Mouse (Mus musculus) kidney, postnatal 0 days (tissue): ENCODE data around the gene Ddrgk1. TPM values are rescaled to one million over a fixed set of nuclear protein-coding genes. Genes with fewer than 3 reads are reported as not detected.

Source experiments
- ATAC-seq: fragments of 200-750 bp; cut with Nextera tagmentation; replicated peaks from 2 replicates; pipeline ENCODE4 v1.8.0; 2017; ENCODE audit warnings: low read depth, moderate number of reproducible peaks, moderate TSS enrichment, moderate library complexity; ENCODE audit not compliant: low FRiP score
- DNase-seq: peaks from one replicate; pipeline ENCODE4 v3.0.0-alpha.2; 2016; ENCODE audit warnings: low spot score
- H3K27ac ChIP-seq: fragments of 300-500 bp; sonication (generic); 2 replicates; pipeline ENCODE4 v1.5.1; 2014; ENCODE audit warnings: mild to moderate bottlenecking
- H3K27me3 ChIP-seq: fragments of 300-500 bp; sonication (generic); 2 replicates; pipeline ENCODE4 v1.6.1; 2014; ENCODE audit warnings: low read length, mixed read lengths; ENCODE audit not compliant: insufficient read depth
- H3K36me3 ChIP-seq: fragments of 300-500 bp; sonication (generic); 2 replicates; pipeline ENCODE4 v1.6.1; 2014; ENCODE audit warnings: low read length, mixed read lengths; ENCODE audit not compliant: insufficient read depth
- H3K4me1 ChIP-seq: fragments of 300-500 bp; sonication (generic); replicated peaks from 2 replicates; pipeline ENCODE4 v1.6.1; 2014; ENCODE audit warnings: antibody characterized with exemption, low read length, mixed read lengths; ENCODE audit not compliant: insufficient read depth
- H3K4me2 ChIP-seq: fragments of 300-500 bp; sonication (generic); 2 replicates; pipeline ENCODE4 v1.6.1; 2014; ENCODE audit warnings: mild to moderate bottlenecking, low read length, moderate library complexity, mixed read lengths
- H3K4me3 ChIP-seq: fragments of 300-500 bp; sonication (generic); replicated peaks from 2 replicates; pipeline ENCODE4 v1.5.1; 2014; ENCODE audit warnings: low read depth, low read length
- H3K9ac ChIP-seq: fragments of 300-500 bp; sonication (generic); 2 replicates; pipeline ENCODE4 v1.6.1; 2014; ENCODE audit warnings: low read depth, low read length
- H3K9me3 ChIP-seq: fragments of 300-500 bp; sonication (generic); replicated peaks from 2 replicates; pipeline ENCODE4 v1.6.1; 2016; ENCODE audit warnings: low read length, inconsistent platforms, mixed read lengths
- CTCF ChIP-seq: IDR thresholded peaks from 2 replicates; pipeline ENCODE4 v1.5.1; 2016; ENCODE audit warnings: antibody characterized with exemption, low read depth, mild to moderate bottlenecking, moderate library complexity
- WGBS: fragments of 180-500 bp; shearing (Covaris S2); extraction: QIAGEN DNeasy Blood & Tissue Kit; methylation state at CpG from one replicate; pipeline ENCODE4 v1.1.7; 2014; 5-methylcytosine and 5-hydroxymethylcytosine counted together
- polyA plus RNA-seq: library from polyadenylated mRNA; unstranded; fragments of >200 nt; fragmentation: Nextera tagmentation; extraction: Ambion mirVana; gene quantifications from 2 replicates; pipeline ENCODE4 v1.2.1, GENCODE M21; 2015

The Ddrgk1 gene
- polyA plus RNA-seq, 1 experiment from 2014 or later = 89.6 TPM

DNA sequence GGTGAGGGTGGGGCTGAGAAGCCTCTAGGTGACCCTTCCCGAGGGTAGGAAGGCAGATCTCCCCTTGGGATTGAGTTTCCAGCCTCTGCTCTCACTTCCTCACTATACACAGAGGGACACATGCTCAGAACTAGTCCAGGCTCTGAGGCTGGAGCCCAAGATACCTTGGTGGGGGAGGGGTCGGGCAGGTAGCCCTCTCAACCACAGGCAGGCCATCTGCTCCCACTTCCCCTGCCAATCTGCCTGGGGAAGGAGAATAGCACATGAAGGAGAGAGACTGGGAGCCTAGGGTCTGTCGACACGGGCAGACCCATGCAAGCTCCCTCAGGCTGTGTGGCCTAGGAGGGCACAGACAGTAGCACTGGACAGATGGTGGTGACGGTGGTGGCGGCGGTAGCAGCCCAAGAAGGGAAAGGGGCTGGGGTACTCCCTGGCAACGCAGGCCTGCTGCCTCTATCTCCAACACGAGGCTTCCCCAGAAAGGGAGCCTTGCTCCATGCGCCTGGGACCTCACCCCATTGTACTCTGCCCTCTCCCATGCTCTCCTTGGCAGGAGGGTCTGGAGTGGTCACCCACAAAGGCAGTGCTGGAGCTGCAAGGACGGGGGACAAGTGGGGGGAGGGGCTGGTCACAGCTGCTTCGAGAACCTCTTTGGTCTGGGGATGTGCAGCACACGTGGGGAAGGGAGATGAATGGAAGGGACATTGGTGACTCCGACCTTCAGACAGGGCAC, 30.3 kb downstream of the Ddrgk1 start:
- Histone ChIP-seq H3K4me1 (peaks cover 28% of the 10 kb centered on the region), H3K27ac (0 out of 2 replicates have a peak overlapping the region, but pooled peaks have one; percentile 2), H3K27me3 (no peaks in the 10 kb centered on the region), H3K9me3 (no peaks in the 10 kb centered on the region), H3K4me2 (peak overlapping the region; percentile 54), H3K36me3 (peaks cover 9% of the 10 kb centered on the region; the same call in 1 of the 2 replicates), H3K4me3 (no peak overlapping the region), H3K9ac (peak overlapping the region; percentile 44; the same call in 1 of the 2 replicates)
- DNase-seq = no peak
- ATAC-seq = no peak
- no peak for TF ChIP-seq CTCF
- WGBS = 37% methylated on average over 14 of the region's 14 CpGs

DNA sequence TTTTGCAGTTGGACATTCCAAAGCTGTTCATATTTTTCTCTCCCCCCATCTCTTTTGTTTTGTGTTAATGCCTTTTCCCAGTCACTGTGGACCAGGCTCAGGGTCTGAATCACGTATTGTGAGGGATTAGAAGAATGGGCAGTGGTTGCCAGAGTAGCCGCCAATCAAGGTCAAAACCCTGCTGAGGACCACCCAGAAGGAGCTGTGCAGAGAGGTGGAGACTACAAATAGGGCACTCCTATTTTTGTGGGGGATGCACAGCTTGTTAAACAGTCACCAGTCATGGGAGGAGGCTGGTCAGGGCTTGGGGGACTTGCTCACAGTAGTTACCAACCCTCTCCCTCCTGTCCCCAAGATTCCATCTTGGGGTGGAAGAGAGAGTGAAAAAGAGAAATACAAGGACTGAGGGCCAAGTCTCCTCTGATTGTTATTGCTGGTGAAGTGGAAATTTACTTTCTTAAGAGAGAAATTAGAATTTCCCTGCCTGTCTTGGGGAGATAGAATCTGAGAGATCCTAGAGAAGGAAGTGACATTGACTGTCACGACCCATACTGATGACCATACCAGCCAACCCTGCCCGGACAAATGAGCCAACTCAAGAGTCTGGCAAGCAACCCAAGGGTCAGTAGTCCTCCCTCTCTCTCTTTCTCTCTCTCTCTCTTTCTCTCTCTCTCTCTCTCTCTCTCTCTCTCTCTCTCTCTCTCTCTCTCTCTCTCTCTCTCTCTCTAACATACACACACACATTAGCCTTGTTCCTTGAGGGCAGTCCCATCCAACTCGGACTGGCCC, 31.4 kb downstream of the Ddrgk1 start:
- Histone ChIP-seq H3K4me3 (no peak overlapping the region), H3K36me3 (peaks cover 9% of the 10 kb centered on the region; the same call in 1 of the 2 replicates), H3K4me2 (no peak overlapping the region), H3K4me1 (peaks cover 33% of the 10 kb centered on the region), H3K9me3 (no peaks in the 10 kb centered on the region), H3K27me3 (no peaks in the 10 kb centered on the region), H3K9ac (no peak overlapping the region), H3K27ac (peak overlapping the region; percentile 19; the same call in 1 of the 2 replicates)
- 58% methylated on average over 5 of the region's 5 CpGs for WGBS
- no peak for TF ChIP-seq CTCF
- DNase-seq = no peak
- ATAC-seq = no peak

DNA sequence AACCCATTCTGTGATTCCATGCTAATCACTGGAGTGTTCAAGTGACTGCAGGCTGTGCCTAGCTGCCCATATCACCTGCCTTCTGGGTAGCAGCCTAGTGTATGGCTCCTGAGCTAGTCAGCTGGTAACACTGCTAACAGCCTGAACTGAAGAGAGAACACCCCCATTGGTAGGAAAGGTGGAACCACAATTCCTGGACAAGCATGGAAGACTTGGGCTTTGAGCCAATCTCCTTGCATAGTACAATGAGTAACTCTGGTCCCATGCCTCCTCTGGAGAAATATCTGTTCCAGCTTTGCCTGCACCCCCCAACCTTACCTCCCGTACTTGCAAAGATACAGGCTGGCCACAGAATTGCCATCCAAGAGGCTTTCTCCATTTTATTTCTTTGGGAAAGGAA, 32.0 kb downstream of the Ddrgk1 start:
- DNase-seq (peak; percentile 22), ATAC-seq (peak; percentile 40)
- Histone ChIP-seq H3K36me3 (peaks cover 13% of the 10 kb centered on the region), H3K9ac (no peak overlapping the region), H3K27ac (no peak overlapping the region), H3K27me3 (no peaks in the 10 kb centered on the region), H3K4me1 (peaks cover 33% of the 10 kb centered on the region), H3K4me3 (no peak overlapping the region), H3K4me2 (no peak overlapping the region), H3K9me3 (no peaks in the 10 kb centered on the region)
- no peak for TF ChIP-seq CTCF
- 73% methylated on average over 1 of the region's 1 CpGs for WGBS

DNA sequence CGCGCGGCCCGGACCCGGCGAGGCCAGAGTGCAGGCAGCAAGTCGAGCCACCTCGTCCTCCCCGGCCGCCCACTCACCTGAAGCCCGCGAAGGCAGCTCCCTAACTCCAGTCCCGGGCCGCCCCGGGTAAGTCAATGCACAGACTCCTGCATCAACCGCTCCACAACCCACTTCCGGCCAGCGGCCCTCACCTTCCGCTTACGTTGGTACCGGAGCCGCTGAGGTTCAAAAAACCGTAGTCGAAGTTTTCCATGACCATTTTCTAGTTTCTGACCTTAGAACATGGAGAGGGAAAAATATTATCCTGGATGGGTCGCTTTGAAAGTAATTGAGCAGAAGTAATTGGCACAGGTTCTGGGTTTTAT, 34.6 kb downstream of the Ddrgk1 start, which contains the start of the genes Fastkd5 and Ubox5:
Gene Fastkd5 (minus strand): TSS at position 189 of the 365 bp plus-strand sequence.
Gene Ubox5 (minus strand): TSS at position 200 of the 365 bp plus-strand sequence.
- Histone ChIP-seq H3K9ac (peak within 1 kb of the TSS; percentile 79), H3K27me3 (no peaks in the 10 kb centered on the region), H3K4me2 (peak within 1 kb of the TSS; percentile 80), H3K4me3 (peak within 1 kb of the TSS; percentile 87), H3K9me3 (no peaks in the 10 kb centered on the region), H3K4me1 (peaks cover 16% of the 10 kb centered on the region; the same call in 1 of the 2 replicates), H3K36me3 (peaks cover 10% of the 10 kb centered on the region), H3K27ac (peak within 1 kb of the TSS; percentile 78)
- no peak for TF ChIP-seq CTCF
- DNase-seq = peak; percentile 93
- under 1% methylated on average over 25 of the region's 25 CpGs for WGBS
- peak; percentile 65 for ATAC-seq

DNA sequence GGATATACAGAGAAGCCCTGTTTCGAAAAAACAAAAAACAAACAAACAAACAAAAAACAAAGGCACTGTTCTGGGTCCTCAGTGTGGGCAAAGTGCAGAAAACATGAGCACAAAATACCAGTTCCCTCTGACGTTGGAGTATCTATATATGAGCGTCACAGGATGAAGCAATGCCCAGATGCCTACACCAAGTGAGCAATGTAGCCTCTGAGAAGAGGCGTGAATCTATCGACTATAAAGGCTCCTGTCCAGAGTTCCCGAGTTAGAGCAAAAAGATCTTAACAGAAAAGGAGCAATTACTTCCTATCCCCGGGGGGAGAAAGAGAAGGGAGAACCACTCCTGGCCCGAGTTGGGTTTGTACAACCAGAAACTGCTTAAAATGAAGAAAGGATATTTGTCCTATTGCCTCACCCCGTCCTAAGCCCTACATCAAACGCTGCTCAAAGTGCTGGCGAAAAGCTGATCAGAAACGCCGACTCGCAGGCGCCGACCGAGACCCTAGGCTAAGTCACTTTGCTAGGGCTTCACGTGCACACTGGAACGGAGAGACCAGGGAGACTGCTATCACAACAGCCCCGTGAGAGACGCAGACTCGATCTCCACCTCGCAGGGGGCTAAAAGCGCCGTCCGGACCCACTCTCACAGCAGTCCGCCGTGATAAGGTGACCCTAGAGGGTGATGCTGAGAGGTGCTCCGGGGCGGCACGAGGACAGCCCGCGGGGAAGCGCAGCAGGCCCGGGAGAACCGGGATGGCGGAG, 35.2 kb downstream of the Ddrgk1 start:
- Histone ChIP-seq H3K27me3 (no peaks in the 10 kb centered on the region), H3K36me3 (peaks cover 11% of the 10 kb centered on the region), H3K27ac (peak overlapping the region; percentile 78), H3K4me2 (peak overlapping the region; percentile 80), H3K9me3 (no peaks in the 10 kb centered on the region), H3K4me1 (peaks cover 10% of the 10 kb centered on the region; the same call in 1 of the 2 replicates), H3K9ac (peak overlapping the region; percentile 79), H3K4me3 (peak overlapping the region; percentile 87)
- 2% methylated on average over 37 of the region's 37 CpGs for WGBS
- DNase-seq (peak; percentile 27), ATAC-seq (peak; percentile 41; the same call in 1 of the 2 replicates)
- no peak for TF ChIP-seq CTCF
